Mouse (Mus musculus) hindbrain, embryonic 14.5 days (tissue): ENCODE results near the gene Diras2. TPM values are rescaled to one million over a fixed set of nuclear protein-coding genes. Genes with fewer than 3 reads are reported as not detected.

Source experiments
- ATAC-seq: fragments of 200-750 bp; cut with Nextera tagmentation; 2 replicates; pipeline ENCODE4 v1.8.0; 2017; ENCODE audit warnings: moderate number of reproducible peaks, mild to moderate bottlenecking, moderate TSS enrichment, moderate library complexity; ENCODE audit not compliant: low FRiP score
- DNase-seq: peaks from one replicate; pipeline ENCODE4 v3.0.0-alpha.2; 2015; ENCODE audit warnings: low spot score
- H3K27ac ChIP-seq: fragments of 300-500 bp; sonication (generic); 2 replicates; pipeline ENCODE4 v1.5.1; 2014; ENCODE audit warnings: mild to moderate bottlenecking, moderate library complexity
- H3K27me3 ChIP-seq: fragments of 300-500 bp; sonication (generic); 2 replicates; pipeline ENCODE4 v1.6.1; 2014; ENCODE audit warnings: mild to moderate bottlenecking, low read length, mixed read lengths; ENCODE audit not compliant: control insufficient read depth, insufficient read depth
- H3K36me3 ChIP-seq: fragments of 300-500 bp; sonication (generic); replicated peaks from 2 replicates; pipeline ENCODE4 v1.6.1; 2014; ENCODE audit not compliant: control insufficient read depth, insufficient read depth
- H3K4me1 ChIP-seq: fragments of 300-500 bp; sonication (generic); replicated peaks from 2 replicates; pipeline ENCODE4 v1.6.1; 2014; ENCODE audit warnings: antibody characterized with exemption, low read length, mixed read lengths; ENCODE audit not compliant: control insufficient read depth, insufficient read depth
- H3K4me2 ChIP-seq: fragments of 300-500 bp; sonication (generic); replicated peaks from 2 replicates; pipeline ENCODE4 v1.6.1; 2014; ENCODE audit warnings: mild to moderate bottlenecking, moderate library complexity
- H3K4me3 ChIP-seq: fragments of 300-500 bp; sonication (generic); replicated peaks from 2 replicates; pipeline ENCODE4 v1.5.1; 2014; ENCODE audit warnings: mild to moderate bottlenecking, low read length
- H3K9ac ChIP-seq: fragments of 300-500 bp; sonication (generic); 2 replicates; pipeline ENCODE4 v1.6.1; 2014
- H3K9me3 ChIP-seq: fragments of 300-500 bp; sonication (generic); 2 replicates; pipeline ENCODE4 v1.6.1; 2016; ENCODE audit warnings: low read length; ENCODE audit not compliant: control insufficient read depth
- WGBS: fragments of 180-500 bp; shearing (Covaris S2); extraction: QIAGEN DNeasy Blood & Tissue Kit; methylation state at CpG from one replicate; pipeline ENCODE4 v1.1.7; 2014; 5-methylcytosine and 5-hydroxymethylcytosine counted together
- polyA plus RNA-seq: library from polyadenylated mRNA; unstranded; fragments of >200 nt; fragmentation: Nextera tagmentation; extraction: Ambion mirVana; gene quantifications from 2 replicates; pipeline ENCODE4 v1.2.1, GENCODE M21; 2014

Gene Diras2
- polyA plus RNA-seq, 1 experiment from 2014 or later: 4.0 TPM

DNA sequence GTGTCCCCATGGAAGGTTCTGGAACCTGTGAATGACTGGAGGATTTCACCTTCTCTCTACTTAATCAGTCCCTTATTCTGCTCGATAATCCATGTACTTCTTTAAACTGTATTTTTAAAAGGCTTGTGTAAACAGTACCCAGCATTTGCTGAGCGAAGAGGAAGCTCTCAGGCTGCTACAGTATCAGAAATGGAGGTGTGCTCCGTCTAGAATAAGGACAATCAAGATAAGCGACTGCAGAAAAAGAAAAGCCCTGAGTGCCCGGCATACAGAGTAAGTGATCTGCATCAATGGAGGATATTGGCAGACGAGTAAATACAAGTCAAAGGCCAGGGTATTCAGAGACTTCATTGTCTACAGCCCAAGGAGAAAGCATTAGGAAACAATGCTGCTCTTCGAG is 26.3 kb upstream of the Diras2 start:
- Histone ChIP-seq H3K9me3 (no peaks in the 10 kb centered on the region), H3K4me2 (no peak overlapping the region), H3K27me3 (no peaks in the 10 kb centered on the region), H3K4me3 (no peak overlapping the region), H3K9ac (no peak overlapping the region), H3K27ac (no peak overlapping the region), H3K4me1 (0 out of 2 replicates have a peak, but pooled peaks cover 10% of the 10 kb centered on the region), H3K36me3 (no peaks in the 10 kb centered on the region)
- DNase-seq: no peak
- 51% methylated on average over 7 of the region's 7 CpGs for WGBS
- no peak for ATAC-seq

GRCm38 (mm10) chr13:52554722-52555121 is 23.6 kb upstream of the Diras2 start:
- Histone ChIP-seq H3K4me2 (no peak overlapping the region), H3K9me3 (no peaks in the 10 kb centered on the region), H3K36me3 (no peaks in the 10 kb centered on the region), H3K4me3 (no peak overlapping the region), H3K4me1 (no peaks in the 10 kb centered on the region), H3K27ac (no peak overlapping the region), H3K9ac (no peak overlapping the region), H3K27me3 (no peaks in the 10 kb centered on the region)
- WGBS: 87% methylated on average over 9 of the region's 9 CpGs
- DNase-seq (no peak), ATAC-seq (no peak)

GRCm38 (mm10) chr13:52552822-52553477 is 21.9 kb upstream of the Diras2 start:
- Histone ChIP-seq H3K4me3 (no peak overlapping the region), H3K9ac (no peak overlapping the region), H3K4me2 (no peak overlapping the region), H3K36me3 (no peaks in the 10 kb centered on the region), H3K27ac (no peak overlapping the region), H3K9me3 (no peaks in the 10 kb centered on the region), H3K4me1 (no peaks in the 10 kb centered on the region), H3K27me3 (no peaks in the 10 kb centered on the region)
- WGBS: 71% methylated on average over 9 of the region's 9 CpGs
- no peak for DNase-seq
- no peak for ATAC-seq

DNA sequence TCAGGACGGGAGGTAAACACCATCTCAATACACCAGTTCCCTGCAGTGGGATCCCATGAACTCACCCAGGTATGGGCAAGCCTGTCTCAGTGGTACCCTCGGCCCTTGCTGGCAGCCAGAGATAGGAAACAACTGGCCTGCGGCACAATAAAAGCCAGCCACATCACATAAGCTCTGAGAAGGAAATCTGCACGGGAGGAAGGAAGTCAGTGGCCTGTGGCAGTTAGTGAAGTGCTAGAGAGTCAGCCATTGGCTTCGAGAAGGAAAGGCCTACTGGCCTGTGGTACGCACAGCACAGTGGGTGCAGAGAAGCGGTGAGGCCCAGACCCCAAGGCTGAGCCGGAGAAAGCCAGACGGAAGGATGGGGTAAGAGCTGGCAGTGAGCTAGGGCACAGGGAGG is 20.2 kb upstream of the Diras2 start:
- no peak for ATAC-seq
- DNase-seq: no peak
- Histone ChIP-seq H3K4me1 (no peaks in the 10 kb centered on the region), H3K27ac (no peak overlapping the region), H3K4me2 (no peak overlapping the region), H3K36me3 (no peaks in the 10 kb centered on the region), H3K4me3 (no peak overlapping the region), H3K27me3 (no peaks in the 10 kb centered on the region), H3K9ac (no peak overlapping the region), H3K9me3 (no peaks in the 10 kb centered on the region)
- 81% methylated on average over 9 of the region's 9 CpGs for WGBS

- no peaks in the 10 kb centered on the region for H3K27me3 ChIP-seq
- H3K4me2 ChIP-seq: no peak overlapping the region
- ATAC-seq (no peak), DNase-seq (no peak)
- no peak overlapping the region for H3K27ac ChIP-seq
- H3K4me1 ChIP-seq: no peaks in the 10 kb centered on the region
- no peak overlapping the region for H3K9ac ChIP-seq
- no peaks in the 10 kb centered on the region for H3K36me3 ChIP-seq
- 78% methylated on average over 5 of the region's 5 CpGs for WGBS
- no peaks in the 10 kb centered on the region for H3K9me3 ChIP-seq
- no peak overlapping the region for H3K4me3 ChIP-seq
Measured at GRCm38 (mm10) chr13:52550690-52551193, 19.7 kb upstream of the Diras2 start.

DNA sequence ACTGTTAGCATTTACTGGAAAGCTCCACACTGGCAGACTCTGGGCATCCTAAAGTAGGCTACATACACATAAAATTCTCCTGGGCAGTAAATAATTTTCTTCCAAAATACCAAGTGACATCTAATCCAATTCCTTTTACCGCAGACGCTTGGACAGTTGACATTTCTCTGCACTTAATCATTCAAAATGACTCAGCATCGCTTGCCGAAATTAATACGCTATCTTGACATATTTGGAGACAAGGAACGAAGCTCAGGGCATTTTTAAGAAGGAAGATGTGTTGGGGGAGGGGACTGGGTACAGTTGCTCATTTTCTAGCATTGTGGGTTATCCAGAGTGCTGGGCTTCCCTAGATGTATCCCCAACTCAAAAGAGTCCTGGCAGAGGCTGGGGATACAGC is 15.2 kb upstream of the Diras2 start:
- H3K27ac ChIP-seq: no peak overlapping the region
- H3K27me3 ChIP-seq: no peaks in the 10 kb centered on the region
- no peak for DNase-seq
- no peaks in the 10 kb centered on the region for H3K9me3 ChIP-seq
- H3K36me3 ChIP-seq: no peaks in the 10 kb centered on the region
- 79% methylated on average over 6 of the region's 6 CpGs for WGBS
- ATAC-seq: no peak
- H3K4me1 ChIP-seq: no peaks in the 10 kb centered on the region
- no peak overlapping the region for H3K9ac ChIP-seq
- H3K4me3 ChIP-seq: no peak overlapping the region
- H3K4me2 ChIP-seq: no peak overlapping the region

- Histone ChIP-seq H3K27ac (no peak overlapping the region), H3K4me2 (no peak overlapping the region), H3K9ac (no peak overlapping the region), H3K36me3 (no peaks in the 10 kb centered on the region), H3K9me3 (no peaks in the 10 kb centered on the region), H3K4me3 (no peak overlapping the region), H3K27me3 (no peaks in the 10 kb centered on the region), H3K4me1 (no peaks in the 10 kb centered on the region)
- ATAC-seq (no peak), DNase-seq (no peak)
- WGBS: 66% methylated on average over 4 of the region's 4 CpGs
Measured at GRCm38 (mm10) chr13:52542636-52543035, 11.6 kb upstream of the Diras2 start.

GRCm38 (mm10) chr13:52542036-52542526 is 11.0 kb upstream of the Diras2 start:
- ATAC-seq: no peak
- Histone ChIP-seq H3K27me3 (no peaks in the 10 kb centered on the region), H3K4me1 (no peaks in the 10 kb centered on the region), H3K36me3 (no peaks in the 10 kb centered on the region), H3K27ac (no peak overlapping the region), H3K4me2 (no peak overlapping the region), H3K9me3 (no peaks in the 10 kb centered on the region), H3K4me3 (no peak overlapping the region), H3K9ac (no peak overlapping the region)
- WGBS: 73% methylated on average over 8 of the region's 8 CpGs
- DNase-seq: no peak

GRCm38 (mm10) chr13:52541385-52542035 is 10.4 kb upstream of the Diras2 start:
- Histone ChIP-seq H3K9ac (no peak overlapping the region), H3K4me1 (no peaks in the 10 kb centered on the region), H3K36me3 (no peaks in the 10 kb centered on the region), H3K27me3 (no peaks in the 10 kb centered on the region), H3K27ac (no peak overlapping the region), H3K4me2 (no peak overlapping the region), H3K9me3 (no peaks in the 10 kb centered on the region), H3K4me3 (no peak overlapping the region)
- ATAC-seq (no peak), DNase-seq (no peak)
- WGBS: 80% methylated on average over 5 of the region's 5 CpGs
